Mouse (Mus musculus) embryonic facial prominence, embryonic 15.5 days (tissue): Measurements from ENCODE around the gene Frmd7. TPM values are rescaled to one million over a fixed set of nuclear protein-coding genes. Genes with fewer than 3 reads are reported as not detected.

Source experiments
- ATAC-seq: fragments of 200-750 bp; cut with Nextera tagmentation; 2 replicates; pipeline ENCODE4 v1.8.0; 2017; ENCODE audit warnings: low read depth, moderate TSS enrichment; ENCODE audit not compliant: insufficient number of reproducible peaks, low FRiP score, low TSS enrichment
- H3K27ac ChIP-seq: fragments of 300-500 bp; sonication (generic); replicated peaks from 2 replicates; pipeline ENCODE4 v1.5.1; 2015; ENCODE audit warnings: mild to moderate bottlenecking, inconsistent platforms
- H3K27me3 ChIP-seq: fragments of 300-500 bp; sonication (generic); 2 replicates; pipeline ENCODE4 v1.6.1; 2015; ENCODE audit warnings: inconsistent platforms
- H3K36me3 ChIP-seq: fragments of 300-500 bp; sonication (generic); 2 replicates; pipeline ENCODE4 v1.6.1; 2015; ENCODE audit warnings: mild to moderate bottlenecking, inconsistent platforms
- H3K4me1 ChIP-seq: fragments of 300-500 bp; sonication (generic); 2 replicates; pipeline ENCODE4 v1.6.1; 2015; ENCODE audit warnings: inconsistent platforms
- H3K4me2 ChIP-seq: fragments of 300-500 bp; sonication (generic); replicated peaks from 2 replicates; pipeline ENCODE4 v1.6.1; 2015; ENCODE audit warnings: mild to moderate bottlenecking, inconsistent platforms
- H3K4me3 ChIP-seq: fragments of 300-500 bp; sonication (generic); replicated peaks from 2 replicates; pipeline ENCODE4 v1.5.1; 2015; ENCODE audit warnings: mild to moderate bottlenecking, inconsistent platforms
- H3K9ac ChIP-seq: fragments of 300-500 bp; sonication (generic); 2 replicates; pipeline ENCODE4 v1.6.1; 2015; ENCODE audit warnings: inconsistent platforms
- H3K9me3 ChIP-seq: fragments of 300-500 bp; sonication (generic); replicated peaks from 2 replicates; pipeline ENCODE4 v1.6.1; 2016; ENCODE audit warnings: inconsistent platforms
- WGBS: fragments of 180-500 bp; shearing (Covaris S2); methylation state at CpG from one replicate; pipeline ENCODE4 v1.1.7; 2015; 5-methylcytosine and 5-hydroxymethylcytosine counted together
- polyA plus RNA-seq: library from polyadenylated mRNA; unstranded; fragments of >200 nt; fragmentation: Nextera tagmentation; extraction: Ambion mirVana; gene quantifications from 2 replicates; pipeline ENCODE4 v1.2.1, GENCODE M21; 2015

The Frmd7 gene
- polyA plus RNA-seq, result 0.11 and 0.16 TPM in 2 replicates

DNA sequence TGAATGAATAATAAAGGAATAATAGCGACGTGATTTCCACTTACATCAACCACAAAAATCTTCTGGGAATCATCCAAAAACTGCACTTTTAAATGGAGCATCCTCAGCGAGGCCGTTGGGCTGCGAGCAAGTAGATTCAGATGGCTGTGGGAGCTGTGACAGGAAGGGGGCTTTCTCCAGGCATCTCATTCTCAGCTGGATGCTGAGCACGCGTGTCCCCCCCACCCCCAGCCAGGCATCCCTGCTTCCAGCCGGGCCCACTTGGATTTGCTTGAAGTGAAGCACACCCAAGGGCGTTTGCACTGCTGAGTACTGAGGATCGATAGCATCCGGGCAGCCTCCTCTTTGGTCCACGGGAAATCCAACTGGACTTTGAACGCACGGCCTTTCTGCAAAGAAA lies at the start of gene Frmd7:
TSS of gene Frmd7 (minus strand) at position 101 of the 400 bp plus-strand sequence.
- H3K27me3 ChIP-seq, result no peaks in the 10 kb centered on the region
- no peak within 1 kb of the TSS for H3K27ac ChIP-seq
- 62% methylated on average over 14 of the region's 14 CpGs for WGBS
- no peaks in the 10 kb centered on the region for H3K4me1 ChIP-seq
- H3K9ac ChIP-seq, result no peak within 1 kb of the TSS
- no peak for ATAC-seq
- H3K9me3 ChIP-seq, result no peaks in the 10 kb centered on the region
- H3K4me3 ChIP-seq, result no peak within 1 kb of the TSS
- no peak within 1 kb of the TSS for H3K4me2 ChIP-seq
- H3K36me3 ChIP-seq, result no peaks in the 10 kb centered on the region

DNA sequence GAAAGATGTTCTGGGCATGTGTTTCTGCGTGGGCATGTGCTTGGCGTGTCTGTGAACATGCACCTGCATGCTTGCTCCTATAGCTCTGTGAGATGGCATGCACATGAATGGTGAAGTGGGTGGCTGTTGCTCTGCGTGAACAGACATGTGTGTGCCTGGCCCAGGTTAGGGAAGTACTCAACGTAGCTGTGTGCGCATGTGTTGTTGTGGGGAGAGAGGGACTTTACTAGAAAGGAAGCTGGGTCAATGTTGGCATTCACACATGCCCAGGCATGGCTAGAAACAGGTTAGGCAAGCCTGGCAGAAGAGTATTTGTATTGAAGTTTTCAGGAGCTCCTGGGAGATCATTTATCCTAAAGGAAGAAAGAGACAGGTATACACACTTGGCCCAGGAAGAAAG lies 48.8 kb upstream of the Frmd7 start:
- H3K9me3 ChIP-seq, result no peaks in the 10 kb centered on the region
- WGBS, result 78% methylated on average over 5 of the region's 5 CpGs
- no peak overlapping the region for H3K27ac ChIP-seq

GRCm38 (mm10) chrX:50989940-50990339 lies 47.4 kb upstream of the Frmd7 start:
- H3K4me3 ChIP-seq, result no peak overlapping the region
- no peaks in the 10 kb centered on the region for H3K4me1 ChIP-seq
- H3K9ac ChIP-seq, result no peak overlapping the region
- no peaks in the 10 kb centered on the region for H3K9me3 ChIP-seq
- H3K36me3 ChIP-seq, result no peaks in the 10 kb centered on the region
- WGBS, result 92% methylated on average over 6 of the region's 6 CpGs
- no peak for ATAC-seq
- no peak overlapping the region; the same call in 1 of the 2 replicates for H3K27ac ChIP-seq
- H3K27me3 ChIP-seq, result no peaks in the 10 kb centered on the region
- no peak overlapping the region for H3K4me2 ChIP-seq

More for the DNA sequence above, 48.8 kb upstream of the Frmd7 start:
- Histone ChIP-seq H3K4me2 (no peak overlapping the region), H3K36me3 (no peaks in the 10 kb centered on the region), H3K27me3 (no peaks in the 10 kb centered on the region), H3K9ac (no peak overlapping the region), H3K4me1 (no peaks in the 10 kb centered on the region), H3K4me3 (no peak overlapping the region)
- no peak; the same call in 1 of the 2 replicates for ATAC-seq

DNA sequence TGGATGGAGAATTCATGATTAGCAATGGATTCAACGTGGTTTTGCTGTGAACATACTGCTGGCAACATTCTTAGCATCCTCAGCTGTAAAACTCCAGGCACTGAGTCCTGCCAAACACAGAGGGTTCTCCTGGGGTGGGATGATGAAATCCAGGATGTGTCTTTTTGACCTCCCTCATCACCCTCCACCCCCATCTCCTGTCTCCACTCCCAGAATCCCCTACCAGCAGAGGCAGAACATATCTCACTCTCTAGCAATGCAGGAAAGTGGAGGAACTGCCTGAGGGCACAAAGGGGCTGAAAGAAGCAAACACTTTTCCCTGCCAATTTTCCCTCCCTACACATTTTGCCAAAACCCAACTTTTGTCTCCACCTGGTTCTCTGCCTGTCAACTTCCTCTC lies 46.1 kb upstream of the Frmd7 start:
- H3K4me2 ChIP-seq, result no peak overlapping the region

DNA sequence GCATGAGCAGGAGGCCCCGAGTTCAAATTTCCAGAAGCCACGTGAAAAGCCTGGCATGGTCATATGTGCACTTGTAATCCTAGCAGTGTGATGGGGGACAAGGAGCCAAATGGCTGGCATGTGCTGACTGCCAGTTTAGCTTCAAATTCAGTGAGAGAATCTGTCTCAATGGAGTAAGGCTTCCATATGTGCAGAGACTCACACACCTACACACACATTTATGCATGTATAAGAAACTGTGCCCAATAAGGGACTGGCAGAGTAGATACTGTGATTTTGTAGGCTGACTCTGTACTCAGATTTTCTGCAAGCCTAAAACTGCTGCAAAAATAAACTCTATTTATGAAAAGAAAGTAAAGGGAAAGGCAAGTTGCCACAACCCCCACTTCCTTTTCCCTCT lies 35.9 kb upstream of the Frmd7 start:
- Histone ChIP-seq H3K27me3 (no peaks in the 10 kb centered on the region), H3K36me3 (no peaks in the 10 kb centered on the region), H3K9me3 (no peaks in the 10 kb centered on the region), H3K4me1 (no peaks in the 10 kb centered on the region), H3K4me3 (no peak overlapping the region), H3K4me2 (no peak overlapping the region), H3K27ac (no peak overlapping the region), H3K9ac (no peak overlapping the region)
- WGBS, result 76% methylated on average over 2 of the region's 2 CpGs
- no peak for ATAC-seq

More for the DNA sequence above, 46.1 kb upstream of the Frmd7 start:
- Histone ChIP-seq H3K4me3 (no peak overlapping the region), H3K9me3 (no peaks in the 10 kb centered on the region), H3K36me3 (no peaks in the 10 kb centered on the region), H3K4me1 (no peaks in the 10 kb centered on the region), H3K27me3 (no peaks in the 10 kb centered on the region), H3K9ac (no peak overlapping the region), H3K27ac (no peak overlapping the region)
- no peak; the same call in 1 of the 2 replicates for ATAC-seq
- 40% methylated on average over 1 of the region's 1 CpGs for WGBS

DNA sequence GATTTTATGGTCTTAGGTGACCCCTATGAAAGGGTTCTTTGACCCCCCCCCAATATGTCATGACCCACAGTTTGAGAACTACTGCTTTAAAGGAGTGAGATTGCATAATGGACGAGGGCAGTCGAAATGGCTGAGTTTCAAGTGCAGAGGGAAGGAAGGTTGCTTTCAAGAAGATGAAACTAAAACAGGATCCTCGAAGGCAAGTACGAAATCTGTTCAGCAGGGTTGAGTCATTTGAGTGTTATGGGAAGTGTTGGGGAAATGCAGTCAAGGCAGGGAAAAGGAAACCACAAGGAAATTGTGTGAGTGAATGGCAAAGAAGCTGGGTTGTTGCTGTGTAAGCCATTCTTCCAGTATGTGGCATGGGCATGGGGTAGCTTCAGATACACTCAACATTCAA lies 29.6 kb upstream of the Frmd7 start:
- Histone ChIP-seq H3K27ac (no peak overlapping the region), H3K4me2 (no peak overlapping the region), H3K9ac (no peak overlapping the region), H3K36me3 (no peaks in the 10 kb centered on the region), H3K27me3 (no peaks in the 10 kb centered on the region), H3K4me1 (no peaks in the 10 kb centered on the region), H3K9me3 (no peaks in the 10 kb centered on the region), H3K4me3 (no peak overlapping the region)
- no peak for ATAC-seq
- 76% methylated on average over 4 of the region's 4 CpGs for WGBS

GRCm38 (mm10) chrX:50969907-50970306 lies 27.4 kb upstream of the Frmd7 start:
- WGBS, result 82% methylated on average over 5 of the region's 5 CpGs

GRCm38 (mm10) chrX:50968157-50968932 lies 25.8 kb upstream of the Frmd7 start:
- no peaks in the 10 kb centered on the region for H3K4me1 ChIP-seq
- H3K36me3 ChIP-seq, result no peaks in the 10 kb centered on the region
- H3K4me2 ChIP-seq, result no peak overlapping the region
- no peaks in the 10 kb centered on the region for H3K9me3 ChIP-seq
- H3K9ac ChIP-seq, result no peak overlapping the region
- peak overlapping the region; percentile 39; the same call in 1 of the 2 replicates for H3K27ac ChIP-seq
- no peak overlapping the region for H3K4me3 ChIP-seq
- H3K27me3 ChIP-seq, result no peaks in the 10 kb centered on the region
- WGBS, result 47% methylated on average over 10 of the region's 10 CpGs
- no peak for ATAC-seq

More at GRCm38 (mm10) chrX:50969907-50970306, 27.4 kb upstream of the Frmd7 start:
- H3K9me3 ChIP-seq, result no peaks in the 10 kb centered on the region
- H3K4me2 ChIP-seq, result no peak overlapping the region
- no peaks in the 10 kb centered on the region for H3K4me1 ChIP-seq
- no peaks in the 10 kb centered on the region for H3K36me3 ChIP-seq
- no peak for ATAC-seq
- no peak overlapping the region for H3K27ac ChIP-seq
- H3K4me3 ChIP-seq, result no peak overlapping the region
- no peak overlapping the region for H3K9ac ChIP-seq
- H3K27me3 ChIP-seq, result no peaks in the 10 kb centered on the region

DNA sequence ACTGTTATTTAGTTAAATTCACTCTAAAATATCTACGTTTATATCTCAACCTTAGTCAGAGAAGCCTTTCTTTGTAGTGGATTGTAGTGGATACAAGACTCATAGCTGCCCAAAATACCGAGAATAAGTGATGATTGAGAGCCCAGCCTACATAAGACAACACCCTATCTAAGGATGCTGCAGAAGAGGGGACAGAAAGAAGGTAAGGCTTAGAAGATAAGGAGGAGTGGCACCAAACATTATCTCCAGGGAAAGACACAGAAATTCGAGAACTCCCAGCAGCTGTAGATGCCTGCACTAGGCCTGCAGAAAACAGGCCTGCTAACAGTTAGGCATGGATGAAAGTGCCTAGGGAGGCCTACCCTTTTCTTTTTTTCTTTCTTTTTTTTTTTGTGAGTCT lies 22.6 kb upstream of the Frmd7 start:
- no peak overlapping the region for H3K4me3 ChIP-seq
- H3K9me3 ChIP-seq, result no peaks in the 10 kb centered on the region
- H3K27me3 ChIP-seq, result no peaks in the 10 kb centered on the region
- H3K9ac ChIP-seq, result no peak overlapping the region
- no peak overlapping the region for H3K4me2 ChIP-seq
- H3K27ac ChIP-seq, result no peak overlapping the region
- WGBS, result 60% methylated on average over 3 of the region's 3 CpGs
- no peaks in the 10 kb centered on the region for H3K36me3 ChIP-seq
- ATAC-seq, result no peak
- H3K4me1 ChIP-seq, result no peaks in the 10 kb centered on the region

GRCm38 (mm10) chrX:50962955-50963354 lies 20.4 kb upstream of the Frmd7 start:
- Histone ChIP-seq H3K4me1 (no peaks in the 10 kb centered on the region), H3K9ac (no peak overlapping the region), H3K27me3 (no peaks in the 10 kb centered on the region), H3K4me2 (no peak overlapping the region), H3K4me3 (no peak overlapping the region), H3K36me3 (no peaks in the 10 kb centered on the region), H3K27ac (no peak overlapping the region), H3K9me3 (no peaks in the 10 kb centered on the region)
- ATAC-seq, result no peak
- 41% methylated on average over 6 of the region's 6 CpGs for WGBS

DNA sequence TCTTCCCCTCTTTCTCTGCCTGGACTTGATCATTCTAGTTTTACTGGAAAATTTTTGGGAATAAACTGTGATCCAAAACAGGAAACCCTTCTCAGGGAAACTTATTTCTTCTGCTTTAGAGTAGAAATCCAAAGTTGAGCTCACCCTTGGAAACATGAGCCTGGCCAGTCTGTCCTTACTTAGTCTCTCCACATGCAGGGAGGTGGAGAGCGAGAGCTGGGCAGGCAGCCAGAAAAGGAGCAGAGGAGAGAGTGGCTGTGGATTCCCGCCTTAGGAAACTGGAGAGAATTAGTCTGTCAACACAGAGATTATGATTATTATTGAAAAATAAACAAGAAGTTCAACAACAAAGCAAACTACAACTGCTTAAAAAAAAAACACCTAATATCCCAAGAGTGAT lies 6.1 kb upstream of the Frmd7 start:
- Histone ChIP-seq H3K9me3 (no peaks in the 10 kb centered on the region), H3K27ac (no peak overlapping the region), H3K4me1 (no peaks in the 10 kb centered on the region), H3K9ac (no peak overlapping the region), H3K4me2 (no peak overlapping the region), H3K4me3 (no peak overlapping the region), H3K36me3 (no peaks in the 10 kb centered on the region), H3K27me3 (no peaks in the 10 kb centered on the region)
- 22% methylated on average over 2 of the region's 2 CpGs for WGBS
- no peak for ATAC-seq

DNA sequence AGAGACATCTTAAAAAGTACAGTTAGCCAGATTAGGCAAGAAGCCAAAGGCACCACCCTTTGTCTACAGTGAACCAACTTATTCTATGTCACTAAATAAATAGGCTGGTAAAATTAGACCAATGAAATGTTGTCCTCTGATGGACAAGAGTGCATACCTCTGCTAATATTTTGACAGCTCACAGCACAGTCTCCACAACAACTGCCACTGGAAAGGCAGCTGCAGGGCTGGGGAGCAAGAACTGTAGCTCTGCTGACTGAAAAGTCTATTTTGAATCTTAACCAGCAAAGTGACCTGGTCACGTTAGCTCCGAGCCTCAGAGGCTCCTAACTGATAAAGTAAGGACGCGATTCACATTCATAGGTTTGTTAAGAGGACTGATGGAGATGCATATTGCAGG lies 5.6 kb upstream of the Frmd7 start:
- H3K36me3 ChIP-seq, result no peaks in the 10 kb centered on the region
- no peaks in the 10 kb centered on the region for H3K4me1 ChIP-seq
- WGBS, result 69% methylated on average over 4 of the region's 4 CpGs
- no peak overlapping the region for H3K27ac ChIP-seq
- no peaks in the 10 kb centered on the region for H3K9me3 ChIP-seq
- ATAC-seq, result no peak
- H3K27me3 ChIP-seq, result no peaks in the 10 kb centered on the region
- no peak overlapping the region for H3K4me2 ChIP-seq
- no peak overlapping the region for H3K4me3 ChIP-seq
- no peak overlapping the region for H3K9ac ChIP-seq
